Mouse (Mus musculus): ENCODE data around the gene 9430097D07Rik.

Gene 9430097D07Rik

GRCm38 (mm10) chr2:32575586-32576160 lies at the start of gene 9430097D07Rik:
TSS of gene 9430097D07Rik (minus strand) at chr2:32575684.
- peak in 1 of 2 experiments; percentile 32 for DNase-seq

GRCm38 (mm10) chr2:32624111-32624748 lies 48.7 kb upstream of the 9430097D07Rik start:
- DNase-seq = no peak

- DNase-seq = no peak
Measured at GRCm38 (mm10) chr2:32621517-32621859, 46.0 kb upstream of the 9430097D07Rik start, which contains the start of gene Ak1. TSS of gene Ak1 (plus strand) at chr2:32621758.

GRCm38 (mm10) chr2:32620682-32621516 lies 45.4 kb upstream of the 9430097D07Rik start:
- no peak for DNase-seq

GRCm38 (mm10) chr2:32618051-32618450 lies 42.6 kb upstream of the 9430097D07Rik start:
- DNase-seq = no peak

- no peak for DNase-seq
Measured at GRCm38 (mm10) chr2:32617601-32618000, 42.1 kb upstream of the 9430097D07Rik start.

- DNase-seq = no peak
Measured at GRCm38 (mm10) chr2:32617109-32617508, 41.6 kb upstream of the 9430097D07Rik start.

GRCm38 (mm10) chr2:32612274-32612673 lies 36.8 kb upstream of the 9430097D07Rik start:
- DNase-seq = no peak

GRCm38 (mm10) chr2:32610610-32611229 lies 35.2 kb upstream of the 9430097D07Rik start:
- DNase-seq = no peak

GRCm38 (mm10) chr2:32608778-32609435 lies 33.4 kb upstream of the 9430097D07Rik start:
- no peak for DNase-seq

- DNase-seq = peak in 1 of 2 experiments; percentile 35
Measured at GRCm38 (mm10) chr2:32608141-32608777, 32.8 kb upstream of the 9430097D07Rik start.

- no peak for DNase-seq
Measured at GRCm38 (mm10) chr2:32607262-32607947, 31.9 kb upstream of the 9430097D07Rik start.

- peak; percentile 53 to 60 for DNase-seq
Measured at GRCm38 (mm10) chr2:32606161-32607142, 31.0 kb upstream of the 9430097D07Rik start.

- no peak for DNase-seq
Measured at GRCm38 (mm10) chr2:32604631-32605030, 29.1 kb upstream of the 9430097D07Rik start.

GRCm38 (mm10) chr2:32602600-32603054 lies 27.1 kb upstream of the 9430097D07Rik start:
- DNase-seq = peak; percentile 65 to 68

GRCm38 (mm10) chr2:32601417-32602065 lies 26.1 kb upstream of the 9430097D07Rik start:
- no peak for DNase-seq

GRCm38 (mm10) chr2:32599409-32599808 lies 23.9 kb upstream of the 9430097D07Rik start, which contains the start of gene St6galnac6:
TSS of gene St6galnac6 (plus strand) at chr2:32599709.
- no peak for DNase-seq

GRCm38 (mm10) chr2:32598506-32598905 lies 23.0 kb upstream of the 9430097D07Rik start:
- DNase-seq = no peak

GRCm38 (mm10) chr2:32597699-32598098 lies 22.2 kb upstream of the 9430097D07Rik start:
- DNase-seq = no peak

Data from thymus, adult 18-20 months (tissue).